Mouse (Mus musculus): ENCODE data around the gene Bet1.

Gene Bet1

GRCm38 (mm10) chr6:4086663-4087454, at the start of gene Bet1:
Bet1 (minus strand) TSS chr6:4086972.
- DNase-seq = peak; percentile 91

DNA sequence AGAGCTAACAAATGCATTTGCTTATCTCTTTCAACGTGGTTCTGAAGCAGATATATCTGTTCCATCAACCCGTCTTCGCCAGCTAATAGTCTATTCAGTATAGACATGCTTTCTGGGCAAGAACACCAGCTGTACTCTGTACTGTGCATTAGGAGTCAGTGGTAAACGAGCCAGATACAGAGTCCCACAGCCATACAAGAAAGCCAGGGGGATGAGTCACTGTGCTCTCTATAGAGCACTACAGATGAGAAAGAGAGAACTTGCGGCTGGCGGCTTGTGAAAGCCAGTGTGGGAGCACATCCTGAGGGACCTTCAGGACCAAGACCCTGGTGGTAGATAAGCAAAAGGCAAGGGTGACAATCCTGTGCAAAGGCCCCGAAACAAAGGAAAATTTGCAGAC, 45.5 kb upstream of the Bet1 start:
- no peak for DNase-seq

DNA sequence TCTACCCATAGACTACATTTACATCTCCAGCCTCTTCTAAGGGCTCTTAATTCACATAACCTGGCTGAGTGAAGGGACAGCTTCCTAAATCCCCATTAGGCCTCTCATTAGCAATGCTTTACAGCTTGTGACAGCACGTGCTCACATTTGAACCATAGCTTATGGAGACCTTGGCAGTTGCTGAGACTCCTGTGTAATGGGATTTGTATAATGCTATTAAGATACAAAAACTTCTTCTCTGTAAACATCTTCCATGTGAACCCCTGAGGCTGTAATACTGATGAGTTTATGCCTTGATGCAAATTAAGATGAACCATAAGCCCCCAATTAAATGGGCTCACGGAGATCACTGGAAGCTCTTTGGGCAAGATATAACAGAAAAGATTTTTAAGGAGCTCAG, 44.4 kb upstream of the Bet1 start:
- no peak for DNase-seq

DNA sequence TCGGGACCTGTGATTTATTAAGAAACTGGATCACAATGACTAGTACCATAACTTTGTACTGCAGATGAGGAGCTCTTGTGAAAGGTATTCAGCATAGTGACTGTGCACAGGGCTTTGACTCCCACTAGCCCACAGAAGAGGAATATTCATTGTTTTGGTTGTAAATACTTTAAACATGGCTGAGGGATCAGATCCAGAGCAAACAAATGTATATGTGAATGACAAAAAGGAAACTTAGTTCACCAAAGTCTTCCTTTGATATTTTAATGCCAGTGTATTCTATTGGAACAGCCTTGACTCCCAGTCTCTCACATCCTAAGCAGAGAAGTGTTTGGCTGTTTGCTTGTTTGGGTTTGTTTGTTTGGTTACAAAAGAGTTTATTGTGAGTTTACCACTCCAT, 31.8 kb upstream of the Bet1 start:
- no peak for DNase-seq

- no peak for DNase-seq
Observed at GRCm38 (mm10) chr6:4090423-4090822, 3.7 kb upstream of the Bet1 start.

DNA sequence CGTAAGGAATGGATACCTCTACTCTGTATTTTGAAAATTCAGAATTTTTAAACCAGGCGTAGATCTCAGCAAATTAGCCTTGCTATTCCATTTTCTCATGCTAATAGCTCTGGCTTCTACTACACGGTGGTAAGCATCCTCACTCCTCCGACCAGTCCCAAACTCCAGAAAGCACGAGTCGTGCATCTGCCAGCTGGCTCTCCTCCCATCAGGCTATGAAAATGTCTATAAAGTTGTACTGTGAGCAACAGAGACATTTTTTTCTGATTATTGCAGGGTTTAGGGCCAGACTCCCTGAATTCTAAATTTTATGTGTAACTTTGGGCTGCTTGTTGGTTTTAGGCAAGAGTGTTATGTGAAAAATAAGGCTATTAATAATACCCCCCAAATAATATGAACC, 14.5 kb downstream of the Bet1 start:
- no peak for DNase-seq

DNA sequence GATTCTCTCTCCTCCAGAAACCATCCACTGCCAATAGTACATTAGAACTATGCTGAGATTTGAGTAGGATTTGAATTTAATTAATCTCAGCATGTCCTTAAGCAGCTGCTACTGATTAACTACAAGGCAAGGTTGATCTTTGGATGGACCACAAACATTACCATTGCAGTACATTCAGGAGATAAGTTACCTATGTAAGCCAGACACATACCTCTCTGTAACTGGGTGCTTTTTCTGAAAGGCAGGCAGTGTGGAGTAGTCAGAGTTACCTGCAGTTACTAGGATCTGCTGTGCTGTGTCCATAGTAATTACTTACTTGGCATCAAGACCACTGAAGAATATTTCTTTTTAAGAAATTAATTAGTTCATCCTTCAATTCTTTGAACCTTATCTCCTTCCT, 17.1 kb downstream of the Bet1 start:
- DNase-seq = no peak

DNA sequence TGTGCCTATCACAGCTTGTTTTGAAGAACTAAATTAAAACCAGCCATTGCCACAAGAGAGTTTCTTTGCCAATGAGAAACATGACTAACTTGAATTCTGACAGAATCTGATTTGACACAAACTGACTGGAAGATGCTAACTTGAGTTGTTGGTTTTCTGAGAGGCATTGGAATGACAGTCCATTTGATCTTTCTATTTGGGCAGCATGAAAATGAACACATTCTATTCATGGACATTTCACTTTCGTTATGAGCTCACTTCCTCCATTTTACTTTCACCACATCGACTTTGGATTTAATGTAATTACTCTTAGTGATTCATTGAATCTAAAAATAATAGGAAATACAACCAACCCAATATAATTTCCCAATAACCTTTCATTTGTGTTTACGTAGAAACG, 32.4 kb downstream of the Bet1 start:
- DNase-seq = no peak

GRCm38 (mm10) chr6:4052843-4053242, 33.9 kb downstream of the Bet1 start:
- no peak for DNase-seq

- DNase-seq = no peak
Observed at GRCm38 (mm10) chr6:4047200-4047599, 39.6 kb downstream of the Bet1 start.

GRCm38 (mm10) chr6:4041821-4042220, 45.0 kb downstream of the Bet1 start:
- no peak for DNase-seq

DNA sequence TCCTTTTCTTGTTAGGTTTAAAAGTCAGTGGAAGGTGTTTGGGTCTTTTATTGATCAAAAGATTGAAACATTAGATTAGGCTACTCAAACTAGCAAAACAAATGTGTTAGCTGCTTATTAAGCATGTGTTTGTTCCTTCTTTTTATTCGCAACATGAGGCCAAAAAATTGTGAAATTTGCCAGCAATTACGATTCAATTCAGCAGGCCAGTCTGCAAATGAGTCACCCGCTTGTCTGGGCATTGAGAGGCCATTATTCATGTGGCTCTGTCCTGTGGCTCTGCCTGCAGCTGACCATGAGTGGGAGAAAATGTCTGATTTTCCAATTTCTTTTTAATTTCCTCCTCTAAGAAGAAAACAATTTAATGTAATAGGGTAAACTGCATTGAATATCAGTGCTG, 55.8 kb downstream of the Bet1 start:
- DNase-seq = no peak
